Mouse (Mus musculus) cerebellum, adult 2 months (tissue): ENCODE data around the gene Aftph.

Experiments used
- CTCF ChIP-seq: fragments of 200-500 bp; IDR thresholded peaks from 2 replicates; pipeline ENCODE4 v1.5.1; 2011; ENCODE audit warnings: low read depth, mild to moderate bottlenecking, control low read depth, low read length, moderate library complexity, borderline replicate concordance; ENCODE audit not compliant: insufficient read depth
- POLR2A ChIP-seq: fragments of 200-500 bp; IDR thresholded peaks from 2 replicates; pipeline ENCODE4 v1.6.1; 2011; ENCODE audit warnings: low read length, control low read depth, borderline replicate concordance; ENCODE audit not compliant: insufficient read depth

DNA sequence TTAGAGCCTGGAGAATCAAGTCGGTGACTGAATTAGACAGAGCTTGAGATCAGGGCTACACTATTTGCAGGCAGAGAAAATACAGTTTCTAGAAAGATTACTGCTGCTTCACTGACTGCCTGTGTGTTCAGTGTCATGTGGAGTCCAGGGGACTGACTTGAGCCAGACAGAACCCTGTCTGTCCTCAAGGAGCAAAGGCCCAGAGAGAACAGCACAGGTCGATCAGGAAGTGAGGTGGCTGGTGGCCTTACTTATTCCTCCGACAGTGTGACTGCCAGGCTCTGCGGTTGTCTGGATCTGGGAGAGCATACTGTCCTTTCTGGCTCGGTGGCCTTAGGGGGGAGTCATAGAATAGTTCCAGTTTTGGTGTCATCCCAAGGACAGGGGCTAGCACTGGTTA, 60.6 kb downstream of the Aftph start:
- TF ChIP-seq CTCF (no peak), POLR2A (no peak)
